Mouse (Mus musculus) stomach, embryonic 14.5 days (tissue): ENCODE results near the gene Gm11084. TPM values are rescaled to one million over a fixed set of nuclear protein-coding genes. Genes with fewer than 3 reads are reported as not detected.

Source experiments
- ATAC-seq: fragments of 200-750 bp; cut with Nextera tagmentation; 2 replicates; pipeline ENCODE4 v1.8.0; 2017; ENCODE audit warnings: low read depth, moderate TSS enrichment; ENCODE audit not compliant: insufficient number of reproducible peaks, insufficient read depth, low FRiP score
- H3K27ac ChIP-seq: fragments of 300-500 bp; sonication (generic); 2 replicates; pipeline ENCODE4 v1.5.1; 2014; ENCODE audit warnings: mild to moderate bottlenecking, low read length, moderate library complexity, mixed read lengths
- H3K27me3 ChIP-seq: fragments of 300-500 bp; sonication (generic); 2 replicates; pipeline ENCODE4 v1.6.1; 2014; ENCODE audit warnings: low read length, control low read depth, mixed read lengths; ENCODE audit not compliant: control insufficient read depth, insufficient read depth
- H3K36me3 ChIP-seq: fragments of 300-500 bp; sonication (generic); 2 replicates; pipeline ENCODE4 v1.6.1; 2014; ENCODE audit warnings: mild to moderate bottlenecking, control low read depth, low read length, moderate library complexity, mixed read lengths; ENCODE audit not compliant: control insufficient read depth, insufficient read depth
- H3K4me1 ChIP-seq: fragments of 300-500 bp; sonication (generic); 2 replicates; pipeline ENCODE4 v1.6.1; 2014; ENCODE audit warnings: low read length, control low read depth, mixed read lengths; ENCODE audit not compliant: control insufficient read depth, insufficient read depth
- H3K4me2 ChIP-seq: fragments of 300-500 bp; sonication (generic); replicated peaks from 2 replicates; pipeline ENCODE4 v1.6.1; 2014; ENCODE audit warnings: low read depth, low read length, control low read depth
- H3K4me3 ChIP-seq: fragments of 300-500 bp; sonication (generic); 2 replicates; pipeline ENCODE4 v1.5.1; 2014; ENCODE audit warnings: low read depth, low read length, control low read depth
- H3K9ac ChIP-seq: fragments of 300-500 bp; sonication (generic); replicated peaks from 2 replicates; pipeline ENCODE4 v1.6.1; 2014; ENCODE audit warnings: low read depth, mild to moderate bottlenecking, control low read depth, low read length, moderate library complexity, mixed read lengths
- H3K9me3 ChIP-seq: fragments of 300-500 bp; sonication (generic); 2 replicates; pipeline ENCODE4 v1.6.1; 2016; ENCODE audit warnings: low read depth, low read length, control low read depth; ENCODE audit not compliant: control insufficient read depth
- WGBS: fragments of 180-500 bp; shearing (Covaris S2); extraction: QIAGEN DNeasy Blood & Tissue Kit; methylation state at CpG from one replicate; pipeline ENCODE4 v1.1.7; 2014; 5-methylcytosine and 5-hydroxymethylcytosine counted together
- microRNA-seq: library from miRNA; unstranded; fragments of <30 nt; microRNA quantifications from one replicate; pipeline ENCODE4, GENCODE M21; 2016
- polyA plus RNA-seq: library from polyadenylated mRNA; unstranded; fragments of >200 nt; fragmentation: Nextera tagmentation; extraction: Ambion mirVana; gene quantifications from 2 replicates; pipeline ENCODE4 v1.2.1, GENCODE M21; 2014

Gene Gm11084
- polyA plus RNA-seq, 1 experiment from 2014 or later = not detected

- no peak overlapping the region for H3K9ac ChIP-seq
Observed at GRCm38 (mm10) chr2:72935937-72936336, 50.6 kb downstream of the Gm11084 start.

GRCm38 (mm10) chr2:72932186-72932585 lies 54.3 kb downstream of the Gm11084 start:
- no peaks in the 10 kb centered on the region for H3K9me3 ChIP-seq
- no peak overlapping the region for H3K9ac ChIP-seq
- no peak overlapping the region for H3K4me3 ChIP-seq
- H3K27ac ChIP-seq = no peak overlapping the region
- no peak for ATAC-seq
- no peaks in the 10 kb centered on the region for H3K27me3 ChIP-seq
- H3K36me3 ChIP-seq = peaks cover 3% of the 10 kb centered on the region
- H3K4me1 ChIP-seq = no peaks in the 10 kb centered on the region
- H3K4me2 ChIP-seq = no peak overlapping the region

More at GRCm38 (mm10) chr2:72935937-72936336, 50.6 kb downstream of the Gm11084 start:
- H3K36me3 ChIP-seq = peaks cover 14% of the 10 kb centered on the region
- H3K4me3 ChIP-seq = no peak overlapping the region
- H3K27ac ChIP-seq = no peak overlapping the region
- 25% methylated on average over 1 of the region's 1 CpGs for WGBS
- no peak for ATAC-seq
- no peaks in the 10 kb centered on the region for H3K4me1 ChIP-seq
- H3K27me3 ChIP-seq = no peaks in the 10 kb centered on the region
- H3K9me3 ChIP-seq = no peaks in the 10 kb centered on the region
- no peak overlapping the region for H3K4me2 ChIP-seq

- Histone ChIP-seq H3K27me3 (no peaks in the 10 kb centered on the region), H3K4me2 (no peak overlapping the region), H3K9ac (no peak overlapping the region), H3K9me3 (no peaks in the 10 kb centered on the region), H3K4me3 (no peak overlapping the region), H3K4me1 (no peaks in the 10 kb centered on the region), H3K36me3 (no peaks in the 10 kb centered on the region), H3K27ac (no peak overlapping the region)
- ATAC-seq = no peak
- 84% methylated on average over 10 of the region's 10 CpGs for WGBS
Observed at GRCm38 (mm10) chr2:72924981-72925380, 61.5 kb downstream of the Gm11084 start.

Small RNAs within 50 kb of the gene (microRNA-seq; reads per million reads assigned to microRNA genes)
- not detected for gene Gm25960

Other genes with a start within 250 kb of the Gm11084 start
- 66.9 and 70.3 TPM in 2 replicates for gene Sp3, start 6.3 kb downstream of the Gm11084 start, polyA plus RNA-seq
- gene Ola1, start 232.2 kb upstream of the Gm11084 start, polyA plus RNA-seq = 81.7 and 88.3 TPM in 2 replicates